Mouse (Mus musculus) stomach, embryonic 15.5 days (tissue): ENCODE data around the gene 1110065P20Rik. TPM values are rescaled to one million over a fixed set of nuclear protein-coding genes. Genes with fewer than 3 reads are reported as not detected.
A peak's percentile ranks its signal among the peaks of the same experiment; 100 is the strongest.

Source experiments
- ATAC-seq: fragments of 200-750 bp; cut with Nextera tagmentation; 2 replicates; pipeline ENCODE4 v1.8.0; 2017; ENCODE audit warnings: low read depth, moderate number of reproducible peaks, moderate TSS enrichment; ENCODE audit not compliant: insufficient read depth, low FRiP score
- H3K27ac ChIP-seq: fragments of 300-500 bp; sonication (generic); 2 replicates; pipeline ENCODE4 v1.5.1; 2015; ENCODE audit warnings: mild to moderate bottlenecking, inconsistent platforms
- H3K27me3 ChIP-seq: fragments of 300-500 bp; sonication (generic); replicated peaks from 2 replicates; pipeline ENCODE4 v1.6.1; 2015; ENCODE audit warnings: inconsistent platforms
- H3K36me3 ChIP-seq: fragments of 300-500 bp; sonication (generic); 2 replicates; pipeline ENCODE4 v1.6.1; 2015; ENCODE audit warnings: inconsistent platforms
- H3K4me1 ChIP-seq: fragments of 300-500 bp; sonication (generic); 2 replicates; pipeline ENCODE4 v1.6.1; 2015; ENCODE audit warnings: inconsistent platforms
- H3K4me2 ChIP-seq: fragments of 300-500 bp; sonication (generic); 2 replicates; pipeline ENCODE4 v1.6.1; 2015; ENCODE audit warnings: mild to moderate bottlenecking, inconsistent platforms
- H3K4me3 ChIP-seq: fragments of 300-500 bp; sonication (generic); replicated peaks from 2 replicates; pipeline ENCODE4 v1.5.1; 2015; ENCODE audit warnings: inconsistent platforms
- H3K9ac ChIP-seq: fragments of 300-500 bp; sonication (generic); 2 replicates; pipeline ENCODE4 v1.6.1; 2015; ENCODE audit warnings: inconsistent platforms
- H3K9me3 ChIP-seq: fragments of 300-500 bp; sonication (generic); 2 replicates; pipeline ENCODE4 v1.6.1; 2016; ENCODE audit warnings: inconsistent platforms
- WGBS: fragments of 180-500 bp; shearing (Covaris S2); methylation state at CpG from one replicate; pipeline ENCODE4 v1.1.7; 2015; 5-methylcytosine and 5-hydroxymethylcytosine counted together
- polyA plus RNA-seq: library from polyadenylated mRNA; unstranded; fragments of >200 nt; fragmentation: Nextera tagmentation; extraction: Ambion mirVana; gene quantifications from 2 replicates; pipeline ENCODE4 v1.2.1, GENCODE M21; 2015

The 1110065P20Rik gene
- polyA plus RNA-seq, 1 experiment from 2014 or later = 60.5 TPM

- Histone ChIP-seq H3K4me2 (peak overlapping the region; percentile 84), H3K4me3 (peak overlapping the region; percentile 96), H3K9me3 (no peaks in the 10 kb centered on the region), H3K27me3 (no peaks in the 10 kb centered on the region), H3K36me3 (peaks cover 38% of the 10 kb centered on the region; the same call in 1 of the 2 replicates), H3K4me1 (peaks cover 15% of the 10 kb centered on the region), H3K9ac (peak overlapping the region; percentile 89), H3K27ac (peak overlapping the region; percentile 99)
- ATAC-seq = peak; percentile 100
- WGBS = 1% methylated on average over 53 of the region's 53 CpGs
Observed at GRCm38 (mm10) chr4:124802309-124803260, 48.4 kb downstream of the 1110065P20Rik start.

- H3K4me3 ChIP-seq = peak within 1 kb of the TSS; percentile 96
- H3K27ac ChIP-seq = peak within 1 kb of the TSS; percentile 99
- 3% methylated on average over 21 of the region's 21 CpGs for WGBS
- H3K36me3 ChIP-seq = peaks cover 38% of the 10 kb centered on the region; the same call in 1 of the 2 replicates
- ATAC-seq = peak; percentile 70
- no peaks in the 10 kb centered on the region for H3K9me3 ChIP-seq
- H3K4me2 ChIP-seq = peak within 1 kb of the TSS; percentile 84
- H3K4me1 ChIP-seq = peaks cover 15% of the 10 kb centered on the region
- no peaks in the 10 kb centered on the region for H3K27me3 ChIP-seq
- H3K9ac ChIP-seq = peak within 1 kb of the TSS; percentile 89
Observed at GRCm38 (mm10) chr4:124801552-124802308, 49.3 kb downstream of the 1110065P20Rik start, which contains the start of gene Mtf1. Mtf1 (plus strand) TSS chr4:124802104.

Other genes starting within 250 kb of the 1110065P20Rik start
- gene 3100002H09Rik, start 240.4 kb downstream of the 1110065P20Rik start, polyA plus RNA-seq = not detected in 2 replicates
- gene Pou3f1, start 194.4 kb downstream of the 1110065P20Rik start, polyA plus RNA-seq = 0.14 TPM in 2 replicates
- 79.4 and 82.1 TPM in 2 replicates for gene Utp11, start 157.6 kb downstream of the 1110065P20Rik start, polyA plus RNA-seq
- gene Fhl3, start 150.5 kb downstream of the 1110065P20Rik start, polyA plus RNA-seq = 12.3 and 14.2 TPM in 2 replicates
- gene Sf3a3, start 136.4 kb downstream of the 1110065P20Rik start, polyA plus RNA-seq = 133 and 140 TPM in 2 replicates
- gene Inpp5b, start 109.3 kb downstream of the 1110065P20Rik start, polyA plus RNA-seq = 27.1 and 31.6 TPM in 2 replicates
- 11.7 and 13.2 TPM in 2 replicates for gene Mtf1, start 49.1 kb downstream of the 1110065P20Rik start, polyA plus RNA-seq
- 34.2 and 36.1 TPM in 2 replicates for gene Yrdc, start 517 bp downstream of the 1110065P20Rik start, polyA plus RNA-seq
- 0.55 and 0.68 TPM in 2 replicates for gene Maneal, start 11.0 kb upstream of the 1110065P20Rik start, polyA plus RNA-seq
- gene Epha10, start 29.7 kb upstream of the 1110065P20Rik start, polyA plus RNA-seq = 0.14 and 0.30 TPM in 2 replicates
- gene 9930104L06Rik, start 85.9 kb upstream of the 1110065P20Rik start, polyA plus RNA-seq = 11.3 and 13.8 TPM in 2 replicates
- gene Cdca8, start 88.1 kb upstream of the 1110065P20Rik start, polyA plus RNA-seq = 118 and 128 TPM in 2 replicates
- gene Rspo1, start 135.2 kb upstream of the 1110065P20Rik start, polyA plus RNA-seq = 12.9 and 14.5 TPM in 2 replicates
- gene Gnl2, start 165.4 kb upstream of the 1110065P20Rik start, polyA plus RNA-seq = 76.1 and 78.3 TPM in 2 replicates
- 0.08 and 0.22 TPM in 2 replicates for gene Dnali1, start 214.5 kb upstream of the 1110065P20Rik start, polyA plus RNA-seq
- gene Snip1, start 215.5 kb upstream of the 1110065P20Rik start, polyA plus RNA-seq = 26.3 and 27.5 TPM in 2 replicates
- gene Meaf6, start 233.9 kb upstream of the 1110065P20Rik start, polyA plus RNA-seq = 45.9 and 52.1 TPM in 2 replicates